Mouse (Mus musculus) embryonic facial prominence, embryonic 13.5 days (tissue): ENCODE results near the gene Nr1d1. TPM values are rescaled to one million over a fixed set of nuclear protein-coding genes. Genes with fewer than 3 reads are reported as not detected.

Experiments used
- ATAC-seq: fragments of 200-750 bp; cut with Nextera tagmentation; 2 replicates; pipeline ENCODE4 v1.8.0; 2017; ENCODE audit warnings: low read depth; ENCODE audit not compliant: insufficient number of reproducible peaks, insufficient read depth, low FRiP score, low TSS enrichment
- H3K27ac ChIP-seq: fragments of 300-500 bp; sonication (generic); 2 replicates; pipeline ENCODE4 v1.5.1; 2015; ENCODE audit warnings: moderate library complexity, mild to moderate bottlenecking, inconsistent platforms
- H3K27me3 ChIP-seq: fragments of 300-500 bp; sonication (generic); 2 replicates; pipeline ENCODE4 v1.6.1; 2015; ENCODE audit warnings: mild to moderate bottlenecking, inconsistent platforms
- H3K36me3 ChIP-seq: fragments of 300-500 bp; sonication (generic); 2 replicates; pipeline ENCODE4 v1.6.1; 2015; ENCODE audit warnings: mild to moderate bottlenecking, inconsistent platforms
- H3K4me1 ChIP-seq: fragments of 300-500 bp; sonication (generic); 2 replicates; pipeline ENCODE4 v1.6.1; 2015; ENCODE audit warnings: inconsistent platforms
- H3K4me2 ChIP-seq: fragments of 300-500 bp; sonication (generic); 2 replicates; pipeline ENCODE4 v1.6.1; 2015; ENCODE audit warnings: moderate library complexity, mild to moderate bottlenecking, inconsistent platforms
- H3K4me3 ChIP-seq: fragments of 300-500 bp; sonication (generic); 2 replicates; pipeline ENCODE4 v1.5.1; 2015; ENCODE audit warnings: mild to moderate bottlenecking, inconsistent platforms
- H3K9ac ChIP-seq: fragments of 300-500 bp; sonication (generic); 2 replicates; pipeline ENCODE4 v1.6.1; 2015; ENCODE audit warnings: mild to moderate bottlenecking, inconsistent platforms
- H3K9me3 ChIP-seq: fragments of 300-500 bp; sonication (generic); 2 replicates; pipeline ENCODE4 v1.6.1; 2016; ENCODE audit warnings: inconsistent platforms
- WGBS: fragments of 180-500 bp; shearing (Covaris S2); methylation state at CpG from one replicate; pipeline ENCODE4 v1.1.7; 2015; ENCODE audit warnings: mixed read lengths; 5-methylcytosine and 5-hydroxymethylcytosine counted together
- polyA plus RNA-seq: library from polyadenylated mRNA; unstranded; fragments of >200 nt; fragmentation: Nextera tagmentation; extraction: Ambion mirVana; gene quantifications from 2 replicates; pipeline ENCODE4 v1.2.1, GENCODE M21; 2015

The Nr1d1 gene
- polyA plus RNA-seq, 1 experiment from 2014 or later: 1.5 TPM

DNA sequence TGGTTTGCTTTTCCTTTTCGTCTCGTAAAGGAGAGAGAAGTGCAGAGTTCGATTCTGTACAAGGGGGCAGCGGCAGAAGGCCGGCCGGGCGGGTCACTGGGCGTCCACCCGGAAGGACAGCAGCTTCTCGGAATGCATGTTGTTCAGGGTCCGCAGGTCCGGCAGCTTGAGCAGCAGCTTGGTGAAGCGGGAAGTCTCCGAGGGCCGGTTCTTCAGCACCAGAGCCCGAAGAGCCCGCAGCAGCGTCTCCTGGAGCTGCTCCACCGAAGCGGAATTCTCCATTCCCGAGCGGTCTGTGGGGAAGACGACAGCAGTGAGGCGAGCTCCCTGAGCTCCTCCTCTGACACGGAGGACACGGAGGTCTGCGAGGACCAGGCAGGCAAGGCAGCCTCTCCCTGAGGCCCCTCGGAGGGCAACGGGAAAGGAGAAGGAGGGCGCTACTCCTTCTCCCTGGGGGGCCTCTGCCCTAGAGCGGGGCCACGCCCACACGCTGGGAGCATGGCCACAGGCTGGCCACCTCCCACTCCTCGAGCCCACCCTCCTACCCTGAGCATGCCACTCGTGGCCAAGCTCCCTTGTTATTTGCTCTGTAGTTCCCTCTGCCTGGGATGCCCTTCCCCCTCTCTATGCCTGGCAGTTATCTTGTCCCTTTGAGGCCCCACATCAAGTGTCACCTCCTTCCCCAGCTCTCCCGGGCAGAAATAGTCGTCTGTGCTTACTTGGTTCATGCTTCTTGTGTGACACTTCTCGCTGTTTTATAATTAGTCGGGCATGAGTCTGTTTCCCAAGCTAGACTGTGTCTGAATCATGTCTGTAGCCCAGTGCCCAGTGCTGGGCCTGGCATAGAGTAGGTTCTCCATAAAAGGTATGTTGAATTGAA, 6.8 kb downstream of the Nr1d1 start:
- peaks cover 59% of the 10 kb centered on the region for H3K4me1 ChIP-seq

GRCm38 (mm10) chr11:98767713-98768112, 7.4 kb downstream of the Nr1d1 start:
- no peak for ATAC-seq
- Histone ChIP-seq H3K9ac (peak overlapping the region; percentile 59; the same call in 1 of the 2 replicates), H3K27ac (peak overlapping the region; percentile 73), H3K27me3 (no peaks in the 10 kb centered on the region), H3K4me1 (peaks cover 59% of the 10 kb centered on the region), H3K36me3 (peaks cover 66% of the 10 kb centered on the region), H3K4me3 (peak overlapping the region; percentile 18; the same call in 1 of the 2 replicates), H3K4me2 (peak overlapping the region; percentile 47), H3K9me3 (no peaks in the 10 kb centered on the region)
- WGBS: 14% methylated on average over 4 of the region's 4 CpGs

More for the DNA sequence above, 6.8 kb downstream of the Nr1d1 start:
- peak overlapping the region; percentile 59 for H3K9ac ChIP-seq
- ATAC-seq: no peak
- peaks cover 59% of the 10 kb centered on the region for H3K36me3 ChIP-seq
- H3K27me3 ChIP-seq: no peaks in the 10 kb centered on the region
- H3K9me3 ChIP-seq: no peaks in the 10 kb centered on the region
- peak overlapping the region; percentile 73 for H3K27ac ChIP-seq
- H3K4me2 ChIP-seq: peak overlapping the region; percentile 47
- WGBS: 29% methylated on average over 39 of the region's 39 CpGs
- peak overlapping the region; percentile 18 for H3K4me3 ChIP-seq

- WGBS: 9% methylated on average over 9 of the region's 9 CpGs
- ATAC-seq: no peak
Observed at GRCm38 (mm10) chr11:98767276-98767675, 7.9 kb downstream of the Nr1d1 start.

GRCm38 (mm10) chr11:98766816-98767215, 8.3 kb downstream of the Nr1d1 start:
- H3K9me3 ChIP-seq: no peaks in the 10 kb centered on the region
- no peak overlapping the region for H3K4me3 ChIP-seq
- peaks cover 59% of the 10 kb centered on the region for H3K4me1 ChIP-seq
- 44% methylated on average over 5 of the region's 5 CpGs for WGBS
- peaks cover 74% of the 10 kb centered on the region for H3K36me3 ChIP-seq
- peak overlapping the region; percentile 47 for H3K4me2 ChIP-seq
- H3K27ac ChIP-seq: no peak overlapping the region; the same call in 1 of the 2 replicates
- H3K9ac ChIP-seq: 0 out of 2 replicates have a peak overlapping the region, but pooled peaks have one; percentile 32
- H3K27me3 ChIP-seq: no peaks in the 10 kb centered on the region
- no peak for ATAC-seq

More at GRCm38 (mm10) chr11:98767276-98767675, 7.9 kb downstream of the Nr1d1 start:
- Histone ChIP-seq H3K36me3 (peaks cover 69% of the 10 kb centered on the region), H3K4me3 (no peak overlapping the region), H3K4me2 (peak overlapping the region; percentile 47), H3K9ac (0 out of 2 replicates have a peak overlapping the region, but pooled peaks have one; percentile 32), H3K9me3 (no peaks in the 10 kb centered on the region), H3K27ac (no peak overlapping the region; the same call in 1 of the 2 replicates), H3K4me1 (peaks cover 59% of the 10 kb centered on the region), H3K27me3 (no peaks in the 10 kb centered on the region)

- peaks cover 78% of the 10 kb centered on the region for H3K36me3 ChIP-seq
- no peak overlapping the region for H3K27ac ChIP-seq
- WGBS: 45% methylated on average over 2 of the region's 2 CpGs
- no peaks in the 10 kb centered on the region for H3K27me3 ChIP-seq
- ATAC-seq: no peak
- no peaks in the 10 kb centered on the region for H3K9me3 ChIP-seq
- no peak overlapping the region for H3K9ac ChIP-seq
- no peak overlapping the region for H3K4me2 ChIP-seq
- no peak overlapping the region for H3K4me3 ChIP-seq
- peaks cover 59% of the 10 kb centered on the region for H3K4me1 ChIP-seq
Observed at GRCm38 (mm10) chr11:98766346-98766745, 8.8 kb downstream of the Nr1d1 start.

DNA sequence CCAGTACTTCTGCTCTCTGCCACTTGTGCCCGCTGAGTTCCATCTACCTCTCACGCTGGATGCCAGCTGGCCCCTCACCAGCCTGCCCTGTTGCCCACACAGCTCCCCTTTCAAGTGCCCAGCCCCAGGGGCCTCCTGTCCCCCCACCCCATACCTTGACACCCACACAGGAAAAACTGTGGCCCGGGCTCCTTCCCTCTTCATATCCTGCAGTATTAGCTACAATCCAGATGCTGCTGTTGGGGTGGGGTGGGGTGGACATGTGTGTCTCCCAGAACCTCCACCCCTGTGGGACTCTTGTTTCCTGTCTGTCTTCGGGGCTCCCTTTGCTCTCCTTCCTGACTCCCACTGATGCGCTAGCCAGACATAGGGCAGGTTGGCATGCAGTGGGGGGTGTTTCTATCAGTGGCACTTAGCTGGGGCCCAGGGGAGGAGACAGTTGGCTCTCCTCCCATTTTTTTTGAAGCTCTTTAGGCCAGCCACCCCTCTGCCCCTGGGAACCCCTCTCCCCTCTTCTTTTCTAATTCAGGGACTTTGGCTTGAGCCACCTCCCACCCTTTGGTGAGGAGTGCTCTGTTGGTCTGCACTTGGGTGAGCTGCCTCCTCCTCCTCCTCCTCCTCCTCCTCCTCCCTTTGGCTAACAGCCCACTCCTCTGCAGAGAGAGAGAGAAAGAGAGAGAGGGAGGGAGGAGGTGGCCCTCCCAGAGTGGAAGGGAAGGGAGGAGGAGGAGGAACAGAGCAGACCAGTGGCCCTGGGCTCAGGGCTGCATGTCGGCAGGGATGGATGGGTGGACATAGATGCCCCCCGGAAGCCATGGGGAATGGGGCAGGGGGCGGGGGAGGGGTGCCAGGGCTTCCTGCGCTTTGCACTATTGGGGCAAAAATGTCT, 9.5 kb downstream of the Nr1d1 start:
- H3K4me2 ChIP-seq: no peak overlapping the region
- no peak for ATAC-seq
- 49% methylated on average over 5 of the region's 9 CpGs for WGBS
- peaks cover 78% of the 10 kb centered on the region for H3K36me3 ChIP-seq
- H3K4me1 ChIP-seq: peaks cover 59% of the 10 kb centered on the region
- H3K9me3 ChIP-seq: no peaks in the 10 kb centered on the region
- H3K4me3 ChIP-seq: no peak overlapping the region
- peak overlapping the region; percentile 39 for H3K27ac ChIP-seq
- no peak overlapping the region for H3K9ac ChIP-seq
- H3K27me3 ChIP-seq: no peaks in the 10 kb centered on the region

GRCm38 (mm10) chr11:98764746-98765145, 10.4 kb downstream of the Nr1d1 start:
- H3K36me3 ChIP-seq: peaks cover 77% of the 10 kb centered on the region

DNA sequence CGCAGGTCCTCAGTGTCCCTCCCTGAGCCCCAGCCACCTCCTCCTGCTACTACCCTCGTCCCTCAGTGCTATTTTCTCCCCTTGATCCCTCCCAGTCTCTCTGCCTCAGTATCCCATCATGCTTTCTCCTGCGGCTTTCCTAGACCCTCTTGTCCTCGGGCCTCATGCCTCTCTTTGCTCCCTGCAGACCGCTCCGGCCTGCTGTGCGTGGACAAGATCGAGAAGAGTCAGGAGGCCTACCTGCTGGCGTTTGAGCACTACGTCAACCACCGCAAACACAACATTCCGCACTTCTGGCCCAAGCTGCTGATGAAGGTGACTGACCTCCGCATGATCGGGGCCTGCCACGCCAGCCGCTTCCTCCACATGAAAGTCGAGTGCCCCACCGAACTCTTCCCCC, 11.0 kb downstream of the Nr1d1 start:
- peaks cover 75% of the 10 kb centered on the region for H3K36me3 ChIP-seq
- ATAC-seq: no peak
- peaks cover 59% of the 10 kb centered on the region for H3K4me1 ChIP-seq
- H3K4me3 ChIP-seq: no peak overlapping the region
- no peak overlapping the region for H3K4me2 ChIP-seq
- H3K9me3 ChIP-seq: no peaks in the 10 kb centered on the region
- no peaks in the 10 kb centered on the region for H3K27me3 ChIP-seq
- H3K9ac ChIP-seq: no peak overlapping the region
- H3K27ac ChIP-seq: 0 out of 2 replicates have a peak overlapping the region, but pooled peaks have one; percentile 39
- WGBS: 80% methylated on average over 18 of the region's 18 CpGs

More at GRCm38 (mm10) chr11:98764746-98765145, 10.4 kb downstream of the Nr1d1 start:
- ATAC-seq: no peak
- H3K9ac ChIP-seq: no peak overlapping the region
- H3K27me3 ChIP-seq: no peaks in the 10 kb centered on the region
- 0 out of 2 replicates have a peak overlapping the region, but pooled peaks have one; percentile 39 for H3K27ac ChIP-seq
- peaks cover 59% of the 10 kb centered on the region for H3K4me1 ChIP-seq
- no peak overlapping the region for H3K4me2 ChIP-seq
- H3K9me3 ChIP-seq: no peaks in the 10 kb centered on the region
- H3K4me3 ChIP-seq: no peak overlapping the region

GRCm38 (mm10) chr11:98763502-98763861, 11.7 kb downstream of the Nr1d1 start:
- WGBS: 83% methylated on average over 8 of the region's 8 CpGs
- H3K9ac ChIP-seq: no peak overlapping the region
- no peaks in the 10 kb centered on the region for H3K27me3 ChIP-seq
- no peak overlapping the region for H3K4me3 ChIP-seq
- H3K4me1 ChIP-seq: peaks cover 53% of the 10 kb centered on the region
- H3K36me3 ChIP-seq: peaks cover 75% of the 10 kb centered on the region
- ATAC-seq: no peak
- no peaks in the 10 kb centered on the region for H3K9me3 ChIP-seq
- no peak overlapping the region; the same call in 1 of the 2 replicates for H3K27ac ChIP-seq
- H3K4me2 ChIP-seq: no peak overlapping the region

GRCm38 (mm10) chr11:98762756-98763501, 12.2 kb downstream of the Nr1d1 start:
- Histone ChIP-seq H3K4me1 (peaks cover 48% of the 10 kb centered on the region), H3K27ac (peak overlapping the region; percentile 28; the same call in 1 of the 2 replicates)
- peak; percentile 21; the same call in 1 of the 2 replicates for ATAC-seq

GRCm38 (mm10) chr11:98761939-98762338, 13.2 kb downstream of the Nr1d1 start:
- Histone ChIP-seq H3K36me3 (peaks cover 84% of the 10 kb centered on the region), H3K4me2 (no peak overlapping the region), H3K27me3 (no peaks in the 10 kb centered on the region), H3K4me3 (no peak overlapping the region), H3K9me3 (no peaks in the 10 kb centered on the region), H3K27ac (no peak overlapping the region), H3K4me1 (peaks cover 38% of the 10 kb centered on the region), H3K9ac (no peak overlapping the region)
- WGBS: 95% methylated on average over 4 of the region's 4 CpGs
- no peak for ATAC-seq

More at GRCm38 (mm10) chr11:98762756-98763501, 12.2 kb downstream of the Nr1d1 start:
- H3K36me3 ChIP-seq: peaks cover 74% of the 10 kb centered on the region
- no peaks in the 10 kb centered on the region for H3K27me3 ChIP-seq
- H3K4me2 ChIP-seq: no peak overlapping the region
- 60% methylated on average over 17 of the region's 17 CpGs for WGBS
- no peak overlapping the region for H3K9ac ChIP-seq
- H3K4me3 ChIP-seq: no peak overlapping the region
- H3K9me3 ChIP-seq: no peaks in the 10 kb centered on the region
